Mouse (Mus musculus) G1E (cell line): ENCODE results near the gene Sart3.

Source experiments
- CTCF ChIP-seq: IDR thresholded peaks from 2 replicates; pipeline ENCODE4 v1.5.1; 2012; ENCODE audit warnings: low read depth, low read length, inconsistent platforms, mixed read lengths
- GATA1 ChIP-seq: IDR thresholded peaks from 2 replicates; pipeline ENCODE4 v1.6.1; 2012; ENCODE audit warnings: borderline replicate concordance, low read length, inconsistent platforms, mixed read lengths
- TAL1 ChIP-seq: conservative IDR thresholded peaks from 2 replicates; pipeline ENCODE4 v1.6.1; 2012; ENCODE audit warnings: low read depth, low read length, inconsistent platforms, mixed read lengths

- no peak for TF ChIP-seq CTCF
- no peak for TF ChIP-seq GATA1
- TF ChIP-seq TAL1 = no peak
Observed at GRCm38 (mm10) chr5:113806414-113806813, 34.1 kb upstream of the Sart3 start.
